Mouse (Mus musculus) heart, postnatal 0 days (tissue): Measurements from ENCODE around the gene Zfp704.

Experiments used
- CTCF ChIP-seq: IDR thresholded peaks from 2 replicates; pipeline ENCODE4 v1.5.1; 2016; ENCODE audit warnings: antibody characterized with exemption, control low read depth, low read depth
- EP300 ChIP-seq: IDR thresholded peaks from 2 replicates; pipeline ENCODE4 v1.6.1; 2016; ENCODE audit warnings: antibody characterized with exemption, low read depth

DNA sequence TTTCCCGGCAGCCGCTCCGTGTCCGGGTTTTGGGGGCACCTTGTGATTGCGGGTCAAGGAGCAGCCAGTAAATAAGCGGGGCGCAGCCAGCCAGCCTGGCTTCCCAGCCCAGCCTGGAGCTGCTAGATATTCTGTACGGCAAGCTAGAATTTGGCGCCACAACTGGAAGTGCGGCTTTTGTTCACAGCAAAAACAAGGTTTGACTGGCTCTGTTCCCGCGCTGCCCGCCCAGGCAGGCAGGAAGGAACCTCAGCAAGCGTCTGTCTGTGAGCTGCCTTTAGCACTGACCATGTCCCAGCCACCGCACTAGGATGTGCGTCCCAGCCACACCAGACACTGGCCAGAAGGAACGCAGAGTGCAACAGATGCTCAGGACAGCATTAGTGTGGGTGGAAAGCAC lies 20.1 kb upstream of the Zfp704 start:
- TF ChIP-seq CTCF (no peak), EP300 (no peak)
